Mouse (Mus musculus): Measurements from ENCODE around the gene Aqp9. TPM values are rescaled to one million over a fixed set of nuclear protein-coding genes. Genes with fewer than 3 reads are reported as not detected.

Gene Aqp9
- polyA plus RNA-seq, 1 experiment: 0.32 TPM

DNA sequence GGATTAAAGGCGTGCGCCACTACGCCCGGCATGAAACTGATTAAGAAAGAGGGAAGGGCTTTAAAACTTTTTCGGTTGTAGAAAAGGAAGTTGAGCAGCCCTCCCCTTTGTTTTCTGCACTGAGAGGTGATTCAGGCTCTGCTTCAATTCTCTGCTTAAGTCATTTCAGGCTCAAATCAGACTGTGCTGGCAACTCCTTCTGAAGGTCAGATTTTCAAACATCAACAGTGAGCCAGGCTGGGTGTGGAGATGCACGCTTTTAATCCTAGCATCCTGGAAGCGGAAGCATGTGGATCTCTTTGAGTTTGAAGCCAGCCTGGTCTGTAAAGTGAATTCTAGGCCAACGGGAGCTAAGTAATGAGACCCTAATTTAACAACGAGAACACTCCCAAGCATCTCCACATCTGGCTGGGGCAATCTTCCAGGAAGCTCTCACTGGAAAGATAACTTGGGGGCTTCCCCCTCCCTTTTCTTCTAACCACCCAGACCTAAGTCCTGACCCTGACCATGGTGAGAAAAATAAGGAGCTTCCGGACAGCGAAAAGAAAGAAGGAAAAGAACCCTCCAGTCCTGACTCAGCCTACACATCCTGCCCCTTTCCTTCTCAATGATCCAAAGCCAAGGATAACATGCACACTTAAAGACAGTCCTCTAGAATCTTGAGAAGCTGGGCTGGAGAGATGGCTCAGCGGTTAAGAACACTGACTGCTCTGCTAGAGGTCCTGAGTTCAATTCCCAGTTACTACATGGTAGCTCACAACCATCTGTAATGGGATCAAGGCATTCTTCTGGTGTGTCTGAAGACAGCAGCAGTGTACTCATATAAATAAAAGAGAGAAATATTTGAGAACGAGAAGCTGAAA, 7.4 kb downstream of the Aqp9 start:
- no peak overlapping the region for H3K4me2 ChIP-seq (ENCODE audit: low read depth)
- H3K79me2 ChIP-seq (ENCODE audit: control insufficient read depth, insufficient read depth): no peaks in the 10 kb centered on the region
- no peaks in the 10 kb centered on the region for H3K36me3 ChIP-seq (ENCODE audit: control insufficient read depth, insufficient read depth)
- no peak overlapping the region for H3ac ChIP-seq (ENCODE audit: control insufficient read depth, insufficient read length)
- H3K27me3 ChIP-seq (ENCODE audit: control insufficient read depth, insufficient read depth, insufficient read length): peaks cover 7% of the 10 kb centered on the region
- no peak overlapping the region for H3K4me3 ChIP-seq
- TF ChIP-seq MAX (IDR thresholded peaks at IDR 0.05; ENCODE audit: low read depth): no peak
- no peak for TF ChIP-seq E2F4 (IDR thresholded peaks at IDR 0.05; ENCODE audit: insufficient read depth)
- TF ChIP-seq POLR2AphosphoS2 (IDR thresholded peaks at IDR 0.05; ENCODE audit: insufficient read length, low read depth): no peak
- TF ChIP-seq USF1 (IDR thresholded peaks at IDR 0.05; ENCODE audit: low read depth): no peak
- TF ChIP-seq POLR2A (IDR thresholded peaks at IDR 0.05; ENCODE audit: insufficient read length, low read depth): no peak
- no peak for TF ChIP-seq SRF (IDR thresholded peaks at IDR 0.05; ENCODE audit: control insufficient read depth, insufficient read length, low read depth)
- TF ChIP-seq CEBPB (IDR thresholded peaks at IDR 0.05; ENCODE audit: insufficient read depth, poor library complexity, severe bottlenecking): no peak
- no peak for TF ChIP-seq MYOD1 (IDR thresholded peaks at IDR 0.05; ENCODE audit: control insufficient read depth in 1 of 3, insufficient read length in 2 of 3, low read depth in 2 of 3)
- TF ChIP-seq TCF12 (IDR thresholded peaks at IDR 0.05; ENCODE audit: insufficient read depth, poor library complexity, severe bottlenecking): no peak
- no peak for TF ChIP-seq MYOG (IDR thresholded peaks at IDR 0.05; ENCODE audit: control insufficient read depth in 1 of 3, insufficient read depth in 1 of 3, insufficient read length in 2 of 3, low read depth in 2 of 3)
- no peak for TF ChIP-seq TCF3 (IDR thresholded peaks at IDR 0.05; ENCODE audit: insufficient read length, low read depth)
- TF ChIP-seq REST (IDR thresholded peaks at IDR 0.05; ENCODE audit: insufficient read depth, insufficient read length): no peak

DNA sequence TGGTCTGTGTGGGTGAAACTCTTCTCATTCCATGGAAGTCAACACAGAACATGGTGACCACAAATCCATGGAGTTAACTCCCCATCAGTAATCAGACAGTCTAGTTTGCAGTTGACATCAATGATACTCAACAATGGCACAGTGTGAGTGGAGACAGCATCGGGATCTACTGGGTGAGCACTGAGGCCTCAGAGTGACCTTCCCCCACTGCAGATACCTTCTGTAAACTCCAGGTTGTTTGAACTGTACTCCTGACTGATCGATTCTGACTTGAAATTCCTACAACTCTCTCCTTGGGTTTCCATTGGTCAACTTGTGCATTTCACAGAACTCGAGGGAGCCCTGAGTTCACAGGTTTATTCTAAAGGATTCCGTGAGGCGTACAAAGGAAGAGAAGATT, 8.8 kb downstream of the Aqp9 start:
- H3K79me2 ChIP-seq (ENCODE audit: control insufficient read depth, insufficient read depth): no peaks in the 10 kb centered on the region
- H3K4me3 ChIP-seq: no peak overlapping the region
- no peak overlapping the region for H3ac ChIP-seq (ENCODE audit: control insufficient read depth, insufficient read length)
- TF ChIP-seq MYOG (IDR thresholded peaks at IDR 0.05; ENCODE audit: control insufficient read depth in 1 of 3, insufficient read depth in 1 of 3, insufficient read length in 2 of 3, low read depth in 2 of 3) (no peak), CEBPB (IDR thresholded peaks at IDR 0.05; ENCODE audit: insufficient read depth, poor library complexity, severe bottlenecking) (no peak), TCF12 (IDR thresholded peaks at IDR 0.05; ENCODE audit: insufficient read depth, poor library complexity, severe bottlenecking) (no peak), REST (IDR thresholded peaks at IDR 0.05; ENCODE audit: insufficient read depth, insufficient read length) (no peak), USF1 (IDR thresholded peaks at IDR 0.05; ENCODE audit: low read depth) (no peak), E2F4 (IDR thresholded peaks at IDR 0.05; ENCODE audit: insufficient read depth) (no peak), POLR2AphosphoS2 (IDR thresholded peaks at IDR 0.05; ENCODE audit: insufficient read length, low read depth) (no peak), TCF3 (IDR thresholded peaks at IDR 0.05; ENCODE audit: insufficient read length, low read depth) (no peak), POLR2A (IDR thresholded peaks at IDR 0.05; ENCODE audit: insufficient read length, low read depth) (no peak), SRF (IDR thresholded peaks at IDR 0.05; ENCODE audit: control insufficient read depth, insufficient read length, low read depth) (no peak), MAX (IDR thresholded peaks at IDR 0.05; ENCODE audit: low read depth) (no peak), MYOD1 (IDR thresholded peaks at IDR 0.05; ENCODE audit: control insufficient read depth in 1 of 3, insufficient read length in 2 of 3, low read depth in 2 of 3) (no peak)
- peaks cover 2% of the 10 kb centered on the region for H3K27me3 ChIP-seq (ENCODE audit: control insufficient read depth, insufficient read depth, insufficient read length)
- H3K4me2 ChIP-seq (ENCODE audit: low read depth): no peak overlapping the region
- no peaks in the 10 kb centered on the region for H3K36me3 ChIP-seq (ENCODE audit: control insufficient read depth, insufficient read depth)

- Histone ChIP-seq H3K36me3 (ENCODE audit: control insufficient read depth, insufficient read depth) (no peaks in the 10 kb centered on the region), H3K79me2 (ENCODE audit: control insufficient read depth, insufficient read depth) (no peaks in the 10 kb centered on the region), H3K4me2 (ENCODE audit: low read depth) (no peak overlapping the region), H3K27me3 (ENCODE audit: control insufficient read depth, insufficient read depth, insufficient read length) (no peaks in the 10 kb centered on the region), H3K4me3 (no peak overlapping the region), H3ac (ENCODE audit: control insufficient read depth, insufficient read length) (no peak overlapping the region)
- no peak for TF ChIP-seq SRF (IDR thresholded peaks at IDR 0.05; ENCODE audit: control insufficient read depth, insufficient read length, low read depth)
- no peak for TF ChIP-seq MYOG (IDR thresholded peaks at IDR 0.05; ENCODE audit: control insufficient read depth in 1 of 3, insufficient read depth in 1 of 3, insufficient read length in 2 of 3, low read depth in 2 of 3)
- TF ChIP-seq TCF12 (IDR thresholded peaks at IDR 0.05; ENCODE audit: insufficient read depth, poor library complexity, severe bottlenecking): no peak
- TF ChIP-seq TCF3 (IDR thresholded peaks at IDR 0.05; ENCODE audit: insufficient read length, low read depth): no peak
- no peak for TF ChIP-seq USF1 (IDR thresholded peaks at IDR 0.05; ENCODE audit: low read depth)
- TF ChIP-seq MYOD1 (IDR thresholded peaks at IDR 0.05; ENCODE audit: control insufficient read depth in 1 of 3, insufficient read length in 2 of 3, low read depth in 2 of 3): no peak
- no peak for TF ChIP-seq POLR2A (IDR thresholded peaks at IDR 0.05; ENCODE audit: insufficient read length, low read depth)
- TF ChIP-seq CEBPB (IDR thresholded peaks at IDR 0.05; ENCODE audit: insufficient read depth, poor library complexity, severe bottlenecking): no peak
- no peak for TF ChIP-seq REST (IDR thresholded peaks at IDR 0.05; ENCODE audit: insufficient read depth, insufficient read length)
- TF ChIP-seq E2F4 (IDR thresholded peaks at IDR 0.05; ENCODE audit: insufficient read depth): no peak
- no peak for TF ChIP-seq POLR2AphosphoS2 (IDR thresholded peaks at IDR 0.05; ENCODE audit: insufficient read length, low read depth)
Measured at GRCm38 (mm10) chr9:71159060-71159626, 9.3 kb downstream of the Aqp9 start.

- Histone ChIP-seq H3K27me3 (ENCODE audit: control insufficient read depth, insufficient read depth, insufficient read length) (no peaks in the 10 kb centered on the region), H3K4me2 (ENCODE audit: low read depth) (no peak overlapping the region), H3K36me3 (ENCODE audit: control insufficient read depth, insufficient read depth) (no peaks in the 10 kb centered on the region), H3ac (ENCODE audit: control insufficient read depth, insufficient read length) (no peak overlapping the region), H3K4me3 (no peak overlapping the region), H3K79me2 (ENCODE audit: control insufficient read depth, insufficient read depth) (no peaks in the 10 kb centered on the region)
- TF ChIP-seq MYOG (IDR thresholded peaks at IDR 0.05; ENCODE audit: control insufficient read depth in 1 of 3, insufficient read depth in 1 of 3, insufficient read length in 2 of 3, low read depth in 2 of 3) (no peak), MAX (IDR thresholded peaks at IDR 0.05; ENCODE audit: low read depth) (no peak), TCF12 (IDR thresholded peaks at IDR 0.05; ENCODE audit: insufficient read depth, poor library complexity, severe bottlenecking) (no peak), USF1 (IDR thresholded peaks at IDR 0.05; ENCODE audit: low read depth) (no peak), MYOD1 (IDR thresholded peaks at IDR 0.05; ENCODE audit: control insufficient read depth in 1 of 3, insufficient read length in 2 of 3, low read depth in 2 of 3) (no peak), CEBPB (IDR thresholded peaks at IDR 0.05; ENCODE audit: insufficient read depth, poor library complexity, severe bottlenecking) (no peak), POLR2AphosphoS2 (IDR thresholded peaks at IDR 0.05; ENCODE audit: insufficient read length, low read depth) (no peak), E2F4 (IDR thresholded peaks at IDR 0.05; ENCODE audit: insufficient read depth) (no peak), TCF3 (IDR thresholded peaks at IDR 0.05; ENCODE audit: insufficient read length, low read depth) (no peak), POLR2A (IDR thresholded peaks at IDR 0.05; ENCODE audit: insufficient read length, low read depth) (no peak), REST (IDR thresholded peaks at IDR 0.05; ENCODE audit: insufficient read depth, insufficient read length) (no peak), SRF (IDR thresholded peaks at IDR 0.05; ENCODE audit: control insufficient read depth, insufficient read length, low read depth) (no peak)
Measured at GRCm38 (mm10) chr9:71157921-71158646, 10.4 kb downstream of the Aqp9 start.
